Mouse (Mus musculus) megakaryocyte, embryonic 14.5 days (primary cell): ENCODE measurements at regions not wholly inside any gene's neighbourhood (a gene's known extent, or its start where the extent isn't known, plus 50 kb on each side); places are given as distances from the start of the nearest gene placed in this dataset.

Experiments
- FLI1 ChIP-seq: IDR thresholded peaks from 2 replicates; pipeline ENCODE4 v1.6.1; 2012; ENCODE audit warnings: low read length, inconsistent platforms, mixed read lengths
- GATA1 ChIP-seq: IDR thresholded peaks from 3 replicates; pipeline ENCODE4 v1.6.1; 2012; ENCODE audit warnings: mixed read lengths, low read length, inconsistent platforms, borderline replicate concordance

GRCm38 (mm10) chr9:50191136-50191535 lies 153.6 kb downstream of the Rpl10-ps3 start:
- TF ChIP-seq FLI1, result no peak
- TF ChIP-seq GATA1, result no peak
